Mouse (Mus musculus) ES-Bruce4 (cell line): Measurements from ENCODE around the gene Khdrbs2.

Source experiments
- EP300 ChIP-seq: IDR thresholded peaks from 2 replicates; pipeline ENCODE4 v1.6.1; 2011; ENCODE audit warnings: low read depth, low read length; ENCODE audit not compliant: insufficient read depth
- POLR2A ChIP-seq: IDR thresholded peaks from one replicate; pipeline ENCODE4 v1.8.1; 2011; ENCODE audit warnings: low read length; ENCODE audit not compliant: insufficient read depth

DNA sequence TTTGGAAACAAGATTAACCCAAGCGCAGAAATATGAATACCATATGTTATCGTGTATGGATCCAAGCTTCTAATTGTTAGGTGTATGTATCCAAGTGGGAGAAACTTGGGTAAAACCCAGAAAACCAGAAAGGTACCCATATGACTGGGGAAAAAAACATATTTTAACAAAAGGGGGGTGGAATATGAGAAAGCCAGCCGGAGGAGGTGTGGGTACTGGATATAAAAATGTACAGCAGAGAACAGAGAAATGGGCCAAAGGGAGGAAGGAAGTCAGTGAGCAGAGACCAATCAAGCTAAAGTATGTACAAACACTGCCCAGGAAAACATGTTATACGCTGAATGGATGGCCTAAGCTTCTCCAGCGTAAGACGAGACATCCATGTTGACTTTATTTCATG, 330.9 kb downstream of the Khdrbs2 start:
- TF ChIP-seq EP300 (no peak), POLR2A (no peak)
